Mouse (Mus musculus) midbrain, embryonic 15.5 days (tissue): ENCODE results near the gene Areg. TPM values are rescaled to one million over a fixed set of nuclear protein-coding genes. Genes with fewer than 3 reads are reported as not detected.
A peak's percentile ranks its signal among the peaks of the same experiment; 100 is the strongest.

Experiments
- ATAC-seq: fragments of 200-750 bp; cut with Nextera tagmentation; replicated peaks from 2 replicates; pipeline ENCODE4 v1.8.0; 2017; ENCODE audit warnings: moderate TSS enrichment
- H3K27ac ChIP-seq: fragments of 300-500 bp; sonication (generic); 2 replicates; pipeline ENCODE4 v1.5.1; 2015; ENCODE audit warnings: mild to moderate bottlenecking, inconsistent platforms
- H3K27me3 ChIP-seq: fragments of 300-500 bp; sonication (generic); replicated peaks from 2 replicates; pipeline ENCODE4 v1.6.1; 2015; ENCODE audit warnings: inconsistent platforms
- H3K36me3 ChIP-seq: fragments of 300-500 bp; sonication (generic); replicated peaks from 2 replicates; pipeline ENCODE4 v1.6.1; 2015; ENCODE audit warnings: inconsistent platforms
- H3K4me1 ChIP-seq: fragments of 300-500 bp; sonication (generic); 2 replicates; pipeline ENCODE4 v1.6.1; 2015; ENCODE audit warnings: inconsistent platforms
- H3K4me2 ChIP-seq: fragments of 300-500 bp; sonication (generic); 2 replicates; pipeline ENCODE4 v1.6.1; 2015; ENCODE audit warnings: inconsistent platforms, mild to moderate bottlenecking, moderate library complexity
- H3K4me3 ChIP-seq: fragments of 300-500 bp; sonication (generic); 2 replicates; pipeline ENCODE4 v1.5.1; 2015; ENCODE audit warnings: mild to moderate bottlenecking, inconsistent platforms
- H3K9ac ChIP-seq: fragments of 300-500 bp; sonication (generic); 2 replicates; pipeline ENCODE4 v1.6.1; 2015; ENCODE audit warnings: mild to moderate bottlenecking, inconsistent platforms
- H3K9me3 ChIP-seq: fragments of 300-500 bp; sonication (generic); 2 replicates; pipeline ENCODE4 v1.6.1; 2016; ENCODE audit warnings: inconsistent platforms
- WGBS: fragments of 180-500 bp; shearing (Covaris S2); methylation state at CpG from one replicate; pipeline ENCODE4 v1.1.7; 2015; ENCODE audit warnings: mixed read lengths; 5-methylcytosine and 5-hydroxymethylcytosine counted together
- polyA plus RNA-seq: library from polyadenylated mRNA; unstranded; fragments of >200 nt; fragmentation: Nextera tagmentation; extraction: Ambion mirVana; gene quantifications from 2 replicates; pipeline ENCODE4 v1.2.1, GENCODE M21; 2015

Areg gene
- polyA plus RNA-seq, 1 experiment from 2014 or later: 0.36 TPM

DNA sequence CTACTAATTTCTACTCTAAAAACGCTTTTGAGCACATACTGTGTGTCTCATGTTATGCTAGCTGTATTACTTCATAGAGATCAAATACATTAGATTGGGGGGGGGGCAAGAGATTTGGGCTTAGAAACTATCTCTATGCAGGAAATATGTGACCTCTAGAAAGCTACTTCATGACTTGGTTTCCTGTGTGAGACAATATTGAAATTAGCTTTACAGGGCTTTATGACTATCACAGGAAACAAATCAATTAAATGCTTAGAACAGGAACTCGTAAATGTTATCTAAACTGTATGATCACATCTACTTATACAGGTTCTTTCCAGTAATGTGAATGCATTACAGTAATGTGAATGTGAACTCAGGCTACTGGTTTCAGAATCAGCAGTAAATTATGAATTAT is 15.3 kb upstream of the Areg start:
- no peak for ATAC-seq
- no peak overlapping the region for H3K4me2 ChIP-seq
- H3K9ac ChIP-seq: no peak overlapping the region
- no peaks in the 10 kb centered on the region for H3K27me3 ChIP-seq
- H3K36me3 ChIP-seq: no peaks in the 10 kb centered on the region
- H3K9me3 ChIP-seq: no peaks in the 10 kb centered on the region
- 91% methylated on average over 2 of the region's 2 CpGs for WGBS
- H3K27ac ChIP-seq: no peak overlapping the region
- H3K4me1 ChIP-seq: no peaks in the 10 kb centered on the region
- H3K4me3 ChIP-seq: no peak overlapping the region

- WGBS: 85% methylated on average over 1 of the region's 1 CpGs
These were observed 12.8 kb upstream of the Areg start for GRCm38 (mm10) chr5:91126623-91127022.

DNA sequence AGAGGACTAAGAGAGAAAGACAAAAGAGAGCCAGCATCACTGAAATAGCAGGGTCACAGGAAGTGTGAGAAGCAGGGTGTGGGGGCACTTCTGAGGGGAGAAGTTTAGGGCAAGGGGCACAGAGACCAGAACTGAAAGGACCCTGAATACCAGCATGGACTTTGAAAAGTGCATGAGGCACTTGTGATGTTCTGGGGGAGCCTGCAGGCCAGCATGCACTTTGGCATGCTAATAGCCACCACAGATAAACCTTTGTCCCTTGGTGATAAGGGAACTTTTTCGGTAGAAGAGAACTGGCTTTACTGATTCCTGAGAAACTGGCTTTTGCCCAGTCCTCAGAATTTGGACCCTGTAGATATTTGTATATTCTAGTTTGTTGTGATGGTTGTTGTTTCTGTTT is 4.4 kb upstream of the Areg start:
- Histone ChIP-seq H3K4me1 (peaks cover 4% of the 10 kb centered on the region), H3K4me3 (no peak overlapping the region), H3K4me2 (no peak overlapping the region), H3K27me3 (peaks cover 9% of the 10 kb centered on the region), H3K36me3 (no peaks in the 10 kb centered on the region), H3K9me3 (no peaks in the 10 kb centered on the region), H3K27ac (no peak overlapping the region), H3K9ac (no peak overlapping the region)
- WGBS: 74% methylated on average over 1 of the region's 1 CpGs
- no peak for ATAC-seq

More at GRCm38 (mm10) chr5:91126623-91127022, 12.8 kb upstream of the Areg start:
- Histone ChIP-seq H3K9me3 (no peaks in the 10 kb centered on the region), H3K4me1 (no peaks in the 10 kb centered on the region), H3K9ac (no peak overlapping the region), H3K4me2 (no peak overlapping the region), H3K36me3 (no peaks in the 10 kb centered on the region), H3K27ac (no peak overlapping the region), H3K27me3 (no peaks in the 10 kb centered on the region), H3K4me3 (no peak overlapping the region)
- no peak for ATAC-seq

DNA sequence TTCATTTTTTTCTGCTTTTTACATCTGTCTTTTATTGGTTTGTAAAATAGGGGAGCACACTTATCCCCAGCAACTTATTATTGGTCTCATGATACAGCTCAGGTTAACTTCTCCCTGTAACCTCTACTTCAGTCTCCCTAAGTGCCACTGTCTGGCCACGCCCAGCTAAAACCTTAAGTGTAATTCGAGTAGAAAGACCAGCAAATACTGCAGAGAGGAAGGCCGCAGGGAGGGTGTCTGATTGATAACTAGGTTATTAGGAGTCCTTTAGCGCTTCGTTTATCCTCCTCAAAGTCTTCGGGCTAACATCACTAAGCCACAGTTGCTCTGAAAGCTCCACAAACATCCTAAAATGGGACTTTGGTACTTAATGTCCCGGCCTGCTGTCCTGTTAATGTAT is 429 bp upstream of the Areg start:
- Histone ChIP-seq H3K4me2 (peak overlapping the region; percentile 98), H3K9me3 (no peaks in the 10 kb centered on the region), H3K27ac (no peak overlapping the region), H3K27me3 (peaks cover 22% of the 10 kb centered on the region), H3K4me1 (peaks cover 4% of the 10 kb centered on the region), H3K4me3 (peak overlapping the region; percentile 82), H3K36me3 (no peaks in the 10 kb centered on the region), H3K9ac (peak overlapping the region; percentile 48; the same call in 1 of the 2 replicates)
- ATAC-seq: 0 out of 2 replicates have a peak, but pooled peaks have one; percentile 2
- 3% methylated on average over 7 of the region's 7 CpGs for WGBS

- H3K36me3 ChIP-seq: no peaks in the 10 kb centered on the region
- no peak for ATAC-seq
- H3K4me2 ChIP-seq: no peak overlapping the region
- H3K4me1 ChIP-seq: peaks cover 4% of the 10 kb centered on the region
- H3K4me3 ChIP-seq: no peak overlapping the region
- no peaks in the 10 kb centered on the region for H3K9me3 ChIP-seq
- H3K27ac ChIP-seq: no peak overlapping the region
- WGBS: 48% methylated on average over 13 of the region's 13 CpGs
- no peak overlapping the region for H3K9ac ChIP-seq
- peaks cover 22% of the 10 kb centered on the region for H3K27me3 ChIP-seq
These were observed 1.6 kb downstream of the Areg start for GRCm38 (mm10) chr5:91140896-91141448.

GRCm38 (mm10) chr5:91144971-91145370 is 5.6 kb downstream of the Areg start:
- 0 out of 2 replicates have a peak, but pooled peaks cover 6% of the 10 kb centered on the region for H3K9me3 ChIP-seq
- 90% methylated on average over 9 of the region's 9 CpGs for WGBS
- no peak overlapping the region for H3K4me3 ChIP-seq
- no peak overlapping the region for H3K4me2 ChIP-seq
- peaks cover 13% of the 10 kb centered on the region; the same call in 1 of the 2 replicates for H3K27me3 ChIP-seq
- H3K9ac ChIP-seq: no peak overlapping the region
- H3K27ac ChIP-seq: no peak overlapping the region
- no peak for ATAC-seq
- H3K36me3 ChIP-seq: no peaks in the 10 kb centered on the region
- peaks cover under 1% of the 10 kb centered on the region for H3K4me1 ChIP-seq

DNA sequence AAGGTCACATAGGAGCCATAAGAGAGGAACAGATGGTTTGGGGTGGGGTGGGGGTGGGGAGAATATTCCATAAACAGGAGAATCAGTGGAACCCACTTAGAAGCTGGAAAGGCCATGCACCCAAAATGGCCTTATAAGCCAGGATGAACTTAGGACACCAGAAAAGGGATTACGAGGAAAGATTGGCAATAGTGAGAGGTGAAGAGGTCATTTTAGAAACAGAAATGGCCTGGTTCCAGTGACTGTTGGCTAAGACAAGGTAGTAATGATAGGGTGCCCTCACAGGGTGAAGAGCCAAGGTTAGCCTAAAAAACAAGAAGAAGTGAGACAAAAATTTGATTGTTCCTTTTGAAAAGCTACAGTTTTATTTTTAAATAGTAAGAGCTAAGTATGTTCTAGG is 7.6 kb downstream of the Areg start:
- H3K27ac ChIP-seq: no peak overlapping the region
- no peaks in the 10 kb centered on the region for H3K36me3 ChIP-seq
- H3K4me2 ChIP-seq: no peak overlapping the region
- H3K9ac ChIP-seq: no peak overlapping the region
- no peak for ATAC-seq
- no peaks in the 10 kb centered on the region for H3K27me3 ChIP-seq
- H3K4me3 ChIP-seq: no peak overlapping the region
- H3K9me3 ChIP-seq: 0 out of 2 replicates have a peak, but pooled peaks cover 6% of the 10 kb centered on the region
- no peaks in the 10 kb centered on the region for H3K4me1 ChIP-seq
- 94% methylated on average over 1 of the region's 1 CpGs for WGBS

- Histone ChIP-seq H3K4me1 (no peaks in the 10 kb centered on the region), H3K27ac (no peak overlapping the region), H3K27me3 (no peaks in the 10 kb centered on the region), H3K9me3 (peaks cover 6% of the 10 kb centered on the region; the same call in 1 of the 2 replicates), H3K9ac (no peak overlapping the region), H3K36me3 (no peaks in the 10 kb centered on the region), H3K4me3 (no peak overlapping the region), H3K4me2 (no peak overlapping the region)
- WGBS: 92% methylated on average over 2 of the region's 2 CpGs
- no peak for ATAC-seq
These were observed 8.7 kb downstream of the Areg start for GRCm38 (mm10) chr5:91148054-91148453.

- ATAC-seq: no peak
- no peaks in the 10 kb centered on the region for H3K36me3 ChIP-seq
- H3K27me3 ChIP-seq: no peaks in the 10 kb centered on the region
- no peaks in the 10 kb centered on the region for H3K4me1 ChIP-seq
- H3K27ac ChIP-seq: no peak overlapping the region
- H3K9me3 ChIP-seq: no peaks in the 10 kb centered on the region; the same call in 1 of the 2 replicates
- no peak overlapping the region for H3K4me3 ChIP-seq
- H3K4me2 ChIP-seq: no peak overlapping the region
- 86% methylated on average over 8 of the region's 8 CpGs for WGBS
- H3K9ac ChIP-seq: no peak overlapping the region
These were observed 17.3 kb downstream of the Areg start for GRCm38 (mm10) chr5:91156677-91157076.

DNA sequence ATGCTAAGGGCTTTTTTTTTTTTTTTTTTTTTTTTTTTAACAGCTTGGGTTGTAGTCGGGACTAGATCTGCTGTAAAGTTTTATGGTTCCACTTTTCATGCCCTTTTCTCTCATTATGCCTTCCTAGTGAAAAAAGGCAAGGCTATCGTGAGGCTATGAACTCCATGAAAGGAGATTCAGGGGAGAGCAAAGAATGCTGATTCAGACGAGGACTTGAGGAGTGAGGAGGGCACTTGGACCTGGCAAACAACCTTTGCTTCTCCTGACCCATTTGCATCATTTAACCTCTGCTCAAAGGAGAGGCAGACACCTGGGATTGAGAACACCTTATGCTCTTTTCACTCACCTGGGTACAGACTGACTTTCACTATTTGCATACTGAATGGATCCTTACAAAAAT is 17.8 kb downstream of the Areg start:
- no peak for ATAC-seq

GRCm38 (mm10) chr5:91162787-91163186 is 23.4 kb downstream of the Areg start:
- no peak overlapping the region for H3K27ac ChIP-seq
- no peaks in the 10 kb centered on the region for H3K27me3 ChIP-seq
- 90% methylated on average over 4 of the region's 4 CpGs for WGBS
- ATAC-seq: no peak
- H3K4me2 ChIP-seq: no peak overlapping the region
- H3K4me1 ChIP-seq: no peaks in the 10 kb centered on the region
- no peak overlapping the region for H3K4me3 ChIP-seq
- no peaks in the 10 kb centered on the region for H3K36me3 ChIP-seq
- no peak overlapping the region for H3K9ac ChIP-seq
- no peaks in the 10 kb centered on the region for H3K9me3 ChIP-seq

More for the DNA sequence above, 17.8 kb downstream of the Areg start:
- Histone ChIP-seq H3K9me3 (no peaks in the 10 kb centered on the region; the same call in 1 of the 2 replicates), H3K27me3 (no peaks in the 10 kb centered on the region), H3K4me2 (no peak overlapping the region), H3K36me3 (no peaks in the 10 kb centered on the region), H3K27ac (no peak overlapping the region), H3K4me3 (no peak overlapping the region), H3K4me1 (no peaks in the 10 kb centered on the region), H3K9ac (no peak overlapping the region)
- WGBS: 54% methylated on average over 3 of the region's 3 CpGs

DNA sequence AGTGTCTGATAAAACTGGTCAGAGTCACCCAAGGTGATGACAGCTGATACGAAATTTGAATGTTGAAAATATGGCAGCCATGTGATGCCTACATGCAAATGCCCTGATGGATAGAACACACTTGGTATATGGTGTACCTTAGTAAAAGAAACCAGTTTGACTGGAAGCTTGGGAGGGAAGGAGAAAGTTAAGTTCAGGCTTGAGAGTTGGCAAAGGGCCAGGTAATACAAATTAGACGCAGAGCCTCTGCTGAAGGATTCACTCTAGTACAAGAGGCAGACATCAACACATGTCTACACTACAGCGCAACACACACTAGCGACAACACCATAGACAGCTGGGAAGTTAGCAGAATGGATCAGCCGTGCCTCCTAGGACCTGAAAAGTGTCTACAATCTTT is 27.2 kb downstream of the Areg start:
- Histone ChIP-seq H3K4me1 (no peaks in the 10 kb centered on the region), H3K27me3 (no peaks in the 10 kb centered on the region), H3K36me3 (no peaks in the 10 kb centered on the region), H3K9ac (no peak overlapping the region), H3K4me3 (no peak overlapping the region), H3K27ac (no peak overlapping the region), H3K4me2 (no peak overlapping the region), H3K9me3 (no peaks in the 10 kb centered on the region)
- 88% methylated on average over 5 of the region's 5 CpGs for WGBS
- ATAC-seq: no peak

DNA sequence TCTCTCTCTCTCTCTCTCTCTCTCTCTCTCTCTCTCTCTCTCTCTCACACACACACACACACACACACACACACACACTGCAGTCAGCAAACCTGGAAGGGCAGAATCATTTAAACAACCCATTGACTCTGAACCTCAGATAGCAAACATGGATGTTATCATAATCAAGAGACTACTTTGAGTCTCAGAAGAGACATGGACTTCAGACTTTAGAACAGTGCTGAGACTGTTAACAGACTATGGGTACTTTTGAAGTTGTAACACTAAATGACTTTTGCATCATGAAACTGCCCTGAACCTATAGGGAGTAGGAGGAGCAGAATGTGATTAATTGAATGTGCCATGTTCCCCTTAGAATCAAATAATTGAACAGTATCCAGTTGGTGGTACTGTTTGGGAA is 37.0 kb downstream of the Areg start:
- no peak for ATAC-seq
- Histone ChIP-seq H3K4me3 (no peak overlapping the region), H3K9ac (no peak overlapping the region), H3K27ac (no peak overlapping the region), H3K4me1 (no peaks in the 10 kb centered on the region), H3K36me3 (no peaks in the 10 kb centered on the region), H3K9me3 (no peaks in the 10 kb centered on the region), H3K4me2 (no peak overlapping the region), H3K27me3 (no peaks in the 10 kb centered on the region)
